Mouse (Mus musculus): ENCODE results near the gene Stx3. TPM values are rescaled to one million over a fixed set of nuclear protein-coding genes. Genes with fewer than 3 reads are reported as not detected.
A peak's percentile ranks its signal among the peaks of the same experiment; 100 is the strongest.

The Stx3 gene
- 13.2 and 16.9 TPM in 2 replicates for polyA plus RNA-seq (2014; fragmentation: Nextera tagmentation; extraction: Ambion mirVana)

DNA sequence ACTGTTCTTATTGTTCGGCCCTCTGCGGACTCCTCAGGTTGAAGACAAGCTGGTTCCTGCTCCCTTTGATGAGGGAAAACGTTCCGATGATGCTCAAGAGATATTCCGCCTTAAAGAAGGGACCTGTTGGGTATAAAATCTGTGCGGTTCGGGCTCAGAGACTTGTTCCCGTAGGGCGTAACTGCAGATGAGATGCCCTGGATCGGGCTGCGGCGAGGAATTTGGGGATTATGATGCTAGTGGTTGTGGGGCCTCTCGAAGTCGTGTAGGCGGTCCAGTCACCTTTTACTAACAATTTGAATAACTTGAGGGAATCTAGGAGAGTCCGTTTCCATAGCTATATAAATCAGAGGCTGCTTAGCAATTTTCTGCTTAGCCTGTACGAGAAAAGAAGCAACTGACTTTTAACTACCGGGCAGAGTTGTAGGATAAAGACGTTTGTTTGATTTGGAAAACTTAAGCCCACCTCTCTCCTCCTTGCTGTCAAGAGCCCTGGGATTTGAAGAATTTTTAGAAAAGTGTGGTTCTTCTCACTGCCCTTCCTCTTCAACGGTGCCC is at the start of gene Stx3:
Gene Stx3 (minus strand): TSS at position 261 of the 558 bp plus-strand sequence.
- Histone ChIP-seq H3K27me3 (ENCODE audit: control insufficient read depth, insufficient read depth, low read length) (peaks cover 18% of the 10 kb centered on the region), H3K9me3 (ENCODE audit: control insufficient read depth, low read length) (no peaks in the 10 kb centered on the region), H3K4me3 (ENCODE audit: low read depth, low read length) (peak within 1 kb of the TSS; percentile 62), H3K9ac (replicated peaks; ENCODE audit: low read depth, low read length) (peak within 1 kb of the TSS; percentile 70), H3K27ac (ENCODE audit: low read depth, low read length) (no peak within 1 kb of the TSS), H3K4me1 (ENCODE audit: control insufficient read depth, insufficient read depth, low read length) (peaks cover 7% of the 10 kb centered on the region; the same call in 1 of the 2 replicates), H3K36me3 (ENCODE audit: control insufficient read depth, insufficient read depth, low read length) (no peaks in the 10 kb centered on the region), H3K4me2 (ENCODE audit: low read depth, low read length) (peak within 1 kb of the TSS; percentile 89)
- no peak; the same call in 1 of the 2 replicates for ATAC-seq (ENCODE audit: low read depth)
- under 1% methylated on average over 20 of the region's 20 CpGs for WGBS

DNA sequence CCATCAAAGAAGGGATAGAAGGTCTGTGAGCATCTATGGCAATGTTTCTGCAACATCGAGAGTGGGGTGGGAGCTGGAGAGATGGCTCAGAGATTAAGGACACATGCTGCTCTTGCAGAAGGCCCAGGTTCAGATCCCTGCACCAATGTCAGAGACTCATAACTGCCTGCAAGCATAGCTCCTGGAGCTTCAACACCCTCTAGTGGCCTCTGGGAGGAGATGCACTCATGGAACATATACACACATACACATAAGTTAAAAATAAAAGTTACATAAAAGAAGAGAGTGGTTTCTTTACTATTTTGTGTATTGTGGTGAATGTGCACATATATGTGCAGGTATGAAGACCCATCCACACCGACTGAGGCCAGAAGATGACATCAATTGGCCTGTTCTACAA is 48.6 kb upstream of the Stx3 start:
- no peak overlapping the region for H3K9ac ChIP-seq (replicated peaks; ENCODE audit: low read depth, low read length)
- H3K36me3 ChIP-seq (ENCODE audit: control insufficient read depth, insufficient read depth, low read length): no peaks in the 10 kb centered on the region
- H3K27me3 ChIP-seq (ENCODE audit: control insufficient read depth, insufficient read depth, low read length): no peaks in the 10 kb centered on the region
- H3K9me3 ChIP-seq (ENCODE audit: control insufficient read depth, low read length): no peaks in the 10 kb centered on the region
- ATAC-seq (ENCODE audit: low read depth): no peak
- no peaks in the 10 kb centered on the region for H3K4me1 ChIP-seq (ENCODE audit: control insufficient read depth, insufficient read depth, low read length)
- no peak overlapping the region for H3K27ac ChIP-seq (ENCODE audit: low read depth, low read length)
- H3K4me3 ChIP-seq (ENCODE audit: low read depth, low read length): no peak overlapping the region
- H3K4me2 ChIP-seq (ENCODE audit: low read depth, low read length): no peak overlapping the region
- WGBS: 78% methylated on average over 2 of the region's 2 CpGs

- H3K9ac ChIP-seq (replicated peaks; ENCODE audit: low read depth, low read length): no peak within 1 kb of the TSS
- H3K9me3 ChIP-seq (ENCODE audit: control insufficient read depth, low read length): no peaks in the 10 kb centered on the region
- H3K4me3 ChIP-seq (ENCODE audit: low read depth, low read length): no peak within 1 kb of the TSS
- no peaks in the 10 kb centered on the region for H3K27me3 ChIP-seq (ENCODE audit: control insufficient read depth, insufficient read depth, low read length)
- WGBS: 98% methylated on average over 1 of the region's 1 CpGs
- H3K27ac ChIP-seq (ENCODE audit: low read depth, low read length): no peak within 1 kb of the TSS
- no peak for ATAC-seq (ENCODE audit: low read depth)
- no peaks in the 10 kb centered on the region for H3K4me1 ChIP-seq (ENCODE audit: control insufficient read depth, insufficient read depth, low read length)
- H3K36me3 ChIP-seq (ENCODE audit: control insufficient read depth, insufficient read depth, low read length): no peaks in the 10 kb centered on the region
- H3K4me2 ChIP-seq (ENCODE audit: low read depth, low read length): no peak within 1 kb of the TSS
Observed at GRCm38 (mm10) chr19:11860966-11861365, 41.8 kb upstream of the Stx3 start, which contains the start of gene Olfr1418. Gene Olfr1418 (minus strand): TSS chr19:11861066.

DNA sequence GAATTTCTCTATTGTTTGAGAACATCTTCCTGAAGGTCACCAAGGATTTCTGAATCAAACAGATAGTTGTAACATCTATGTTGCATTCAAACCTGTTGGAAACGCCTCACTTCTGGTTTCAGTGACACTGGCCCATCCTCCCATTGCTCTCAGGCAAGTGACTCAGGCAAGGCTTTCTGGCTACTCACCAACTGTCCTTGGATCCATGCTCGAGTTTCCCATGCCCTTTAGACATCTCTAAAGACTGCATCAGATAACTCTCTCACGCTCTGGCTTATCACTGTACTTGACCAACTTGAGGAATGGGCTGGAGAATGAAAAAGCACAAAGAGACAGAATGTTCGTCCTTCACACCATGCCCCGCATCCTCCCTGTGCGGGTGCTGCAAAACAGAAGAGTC is 37.3 kb upstream of the Stx3 start:
- H3K9ac ChIP-seq (replicated peaks; ENCODE audit: low read depth, low read length): no peak overlapping the region
- H3K4me2 ChIP-seq (ENCODE audit: low read depth, low read length): no peak overlapping the region
- no peaks in the 10 kb centered on the region for H3K27me3 ChIP-seq (ENCODE audit: control insufficient read depth, insufficient read depth, low read length)
- H3K4me1 ChIP-seq (ENCODE audit: control insufficient read depth, insufficient read depth, low read length): no peaks in the 10 kb centered on the region
- H3K27ac ChIP-seq (ENCODE audit: low read depth, low read length): no peak overlapping the region
- H3K9me3 ChIP-seq (ENCODE audit: control insufficient read depth, low read length): no peaks in the 10 kb centered on the region
- ATAC-seq (ENCODE audit: low read depth): no peak
- H3K4me3 ChIP-seq (ENCODE audit: low read depth, low read length): no peak overlapping the region
- 78% methylated on average over 6 of the region's 6 CpGs for WGBS
- H3K36me3 ChIP-seq (ENCODE audit: control insufficient read depth, insufficient read depth, low read length): no peaks in the 10 kb centered on the region

GRCm38 (mm10) chr19:11854821-11855220 is 35.6 kb upstream of the Stx3 start:
- H3K4me3 ChIP-seq (ENCODE audit: low read depth, low read length): no peak overlapping the region
- 94% methylated on average over 2 of the region's 2 CpGs for WGBS
- no peak for ATAC-seq (ENCODE audit: low read depth)
- no peak overlapping the region for H3K9ac ChIP-seq (replicated peaks; ENCODE audit: low read depth, low read length)
- no peaks in the 10 kb centered on the region for H3K27me3 ChIP-seq (ENCODE audit: control insufficient read depth, insufficient read depth, low read length)
- no peaks in the 10 kb centered on the region for H3K9me3 ChIP-seq (ENCODE audit: control insufficient read depth, low read length)
- no peak overlapping the region for H3K4me2 ChIP-seq (ENCODE audit: low read depth, low read length)
- no peaks in the 10 kb centered on the region for H3K36me3 ChIP-seq (ENCODE audit: control insufficient read depth, insufficient read depth, low read length)
- H3K27ac ChIP-seq (ENCODE audit: low read depth, low read length): no peak overlapping the region
- H3K4me1 ChIP-seq (ENCODE audit: control insufficient read depth, insufficient read depth, low read length): no peaks in the 10 kb centered on the region

DNA sequence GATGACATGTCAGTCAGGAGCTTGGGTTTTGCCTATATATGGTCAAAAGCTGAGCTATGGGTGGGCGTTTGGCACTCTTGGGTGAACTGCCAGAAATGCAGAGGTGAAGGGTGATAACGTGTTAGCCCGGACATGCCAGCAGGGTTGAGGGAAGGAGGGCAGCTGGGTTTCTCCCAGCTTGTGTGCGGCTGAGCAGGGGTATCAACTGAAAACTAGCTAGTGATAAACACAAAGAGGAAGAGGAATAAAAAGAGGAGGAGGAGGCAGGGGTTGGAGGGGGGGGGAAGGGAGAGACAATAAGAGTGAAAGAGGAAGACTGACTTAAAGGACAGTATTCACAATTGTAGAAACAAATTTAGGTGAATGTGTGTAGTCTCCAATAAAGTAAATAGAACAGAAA is 33.4 kb upstream of the Stx3 start:
- no peak overlapping the region for H3K4me3 ChIP-seq (ENCODE audit: low read depth, low read length)
- no peak for ATAC-seq (ENCODE audit: low read depth)
- no peaks in the 10 kb centered on the region for H3K27me3 ChIP-seq (ENCODE audit: control insufficient read depth, insufficient read depth, low read length)
- H3K4me1 ChIP-seq (ENCODE audit: control insufficient read depth, insufficient read depth, low read length): no peaks in the 10 kb centered on the region
- H3K27ac ChIP-seq (ENCODE audit: low read depth, low read length): no peak overlapping the region
- no peaks in the 10 kb centered on the region for H3K36me3 ChIP-seq (ENCODE audit: control insufficient read depth, insufficient read depth, low read length)
- no peak overlapping the region for H3K4me2 ChIP-seq (ENCODE audit: low read depth, low read length)
- no peaks in the 10 kb centered on the region for H3K9me3 ChIP-seq (ENCODE audit: control insufficient read depth, low read length)
- WGBS: 75% methylated on average over 4 of the region's 4 CpGs
- no peak overlapping the region for H3K9ac ChIP-seq (replicated peaks; ENCODE audit: low read depth, low read length)

DNA sequence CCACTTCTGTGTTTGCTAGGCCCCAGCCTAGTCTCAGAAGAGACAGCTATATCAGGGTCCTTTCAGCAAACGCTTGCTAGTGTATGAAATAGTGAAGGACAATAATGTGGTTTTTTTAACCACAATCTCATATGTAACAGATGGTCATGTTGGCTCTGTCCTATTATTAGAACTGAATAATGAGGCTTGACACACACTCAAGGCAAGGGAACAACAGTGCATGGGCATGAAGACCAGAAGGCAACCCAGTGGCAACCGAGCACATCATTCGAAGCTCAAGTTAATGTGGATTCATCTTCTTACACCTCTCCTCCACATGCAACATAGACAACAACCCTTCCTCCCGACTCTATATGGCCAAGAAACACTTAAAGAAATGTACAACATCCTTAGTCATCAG is 27.1 kb upstream of the Stx3 start:
- WGBS: 90% methylated on average over 4 of the region's 4 CpGs
- Histone ChIP-seq H3K36me3 (ENCODE audit: control insufficient read depth, insufficient read depth, low read length) (no peaks in the 10 kb centered on the region), H3K4me1 (ENCODE audit: control insufficient read depth, insufficient read depth, low read length) (no peaks in the 10 kb centered on the region), H3K27me3 (ENCODE audit: control insufficient read depth, insufficient read depth, low read length) (no peaks in the 10 kb centered on the region), H3K9ac (replicated peaks; ENCODE audit: low read depth, low read length) (no peak overlapping the region), H3K4me3 (ENCODE audit: low read depth, low read length) (no peak overlapping the region), H3K9me3 (ENCODE audit: control insufficient read depth, low read length) (no peaks in the 10 kb centered on the region), H3K4me2 (ENCODE audit: low read depth, low read length) (no peak overlapping the region), H3K27ac (ENCODE audit: low read depth, low read length) (no peak overlapping the region)
- ATAC-seq (ENCODE audit: low read depth): no peak

GRCm38 (mm10) chr19:11839119-11839518 is 19.9 kb upstream of the Stx3 start, which contains the start of gene Olfr1417:
Gene Olfr1417 (minus strand): TSS chr19:11839219.
- WGBS: 88% methylated on average over 4 of the region's 4 CpGs
- no peak for ATAC-seq (ENCODE audit: low read depth)
- Histone ChIP-seq H3K36me3 (ENCODE audit: control insufficient read depth, insufficient read depth, low read length) (no peaks in the 10 kb centered on the region), H3K9ac (replicated peaks; ENCODE audit: low read depth, low read length) (no peak within 1 kb of the TSS), H3K27ac (ENCODE audit: low read depth, low read length) (no peak within 1 kb of the TSS), H3K4me3 (ENCODE audit: low read depth, low read length) (no peak within 1 kb of the TSS), H3K4me2 (ENCODE audit: low read depth, low read length) (no peak within 1 kb of the TSS), H3K4me1 (ENCODE audit: control insufficient read depth, insufficient read depth, low read length) (no peaks in the 10 kb centered on the region), H3K27me3 (ENCODE audit: control insufficient read depth, insufficient read depth, low read length) (no peaks in the 10 kb centered on the region), H3K9me3 (ENCODE audit: control insufficient read depth, low read length) (no peaks in the 10 kb centered on the region)

DNA sequence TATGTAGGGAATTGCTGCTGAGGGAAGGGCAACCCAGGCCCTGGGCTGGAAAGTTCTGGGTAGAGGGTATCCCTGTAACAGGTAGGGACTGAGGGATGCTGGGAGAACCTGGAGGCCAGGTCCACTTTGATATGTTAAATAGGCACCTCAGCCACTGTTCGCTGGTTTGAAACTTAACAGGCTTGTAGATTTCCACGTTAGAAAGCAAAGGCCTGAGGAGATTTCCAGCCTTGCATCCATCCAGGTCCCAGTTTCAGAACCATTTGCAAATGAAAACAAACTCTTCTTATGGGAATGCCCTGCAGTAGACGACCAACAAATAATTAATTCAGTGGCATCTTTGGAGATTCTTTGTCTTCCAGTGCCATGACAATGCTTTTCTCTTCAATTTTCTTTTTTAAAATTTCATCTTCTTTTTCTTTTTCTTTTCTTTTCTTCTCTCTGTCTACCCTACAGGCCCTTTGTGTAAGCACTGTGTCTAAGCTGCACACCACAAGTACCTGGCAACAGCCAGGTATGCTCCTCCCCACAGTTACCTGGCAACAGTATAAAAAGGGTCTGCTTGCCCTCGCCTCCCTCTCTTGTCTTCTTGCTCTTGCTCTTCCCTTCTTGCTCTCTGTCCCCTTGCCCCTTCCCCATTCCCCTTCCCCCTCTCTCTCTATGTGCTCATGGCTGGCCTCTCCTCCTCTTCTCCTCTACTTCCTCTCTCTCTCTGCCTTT is 4.3 kb upstream of the Stx3 start:
- ATAC-seq (ENCODE audit: low read depth): no peak

More for the DNA sequence above, 4.3 kb upstream of the Stx3 start:
- H3K4me1 ChIP-seq (ENCODE audit: control insufficient read depth, insufficient read depth, low read length): peaks cover 7% of the 10 kb centered on the region; the same call in 1 of the 2 replicates
- H3K36me3 ChIP-seq (ENCODE audit: control insufficient read depth, insufficient read depth, low read length): no peaks in the 10 kb centered on the region
- no peak overlapping the region for H3K4me3 ChIP-seq (ENCODE audit: low read depth, low read length)
- 27% methylated on average over 4 of the region's 4 CpGs for WGBS
- H3K27me3 ChIP-seq (ENCODE audit: control insufficient read depth, insufficient read depth, low read length): peaks cover 5% of the 10 kb centered on the region; the same call in 1 of the 2 replicates
- no peaks in the 10 kb centered on the region for H3K9me3 ChIP-seq (ENCODE audit: control insufficient read depth, low read length)
- no peak overlapping the region for H3K9ac ChIP-seq (replicated peaks; ENCODE audit: low read depth, low read length)
- H3K27ac ChIP-seq (ENCODE audit: low read depth, low read length): no peak overlapping the region
- H3K4me2 ChIP-seq (ENCODE audit: low read depth, low read length): no peak overlapping the region

Measured in neural tube, embryonic 14.5 days (tissue).